Mouse (Mus musculus) urinary bladder, adult 18-20 months (tissue): ENCODE measurements around the gene Mrpl52.
A peak's percentile ranks its signal among the peaks of the same experiment; 100 is the strongest.

ENCODE experiments used
- DNase-seq, 2 experiments: peaks; one replicate each; pipeline ENCODE4 v3.0.0; 2022; ENCODE audit warnings: low spot score in 2 of 2, mixed read lengths in 2 of 2

Gene Mrpl52

DNA sequence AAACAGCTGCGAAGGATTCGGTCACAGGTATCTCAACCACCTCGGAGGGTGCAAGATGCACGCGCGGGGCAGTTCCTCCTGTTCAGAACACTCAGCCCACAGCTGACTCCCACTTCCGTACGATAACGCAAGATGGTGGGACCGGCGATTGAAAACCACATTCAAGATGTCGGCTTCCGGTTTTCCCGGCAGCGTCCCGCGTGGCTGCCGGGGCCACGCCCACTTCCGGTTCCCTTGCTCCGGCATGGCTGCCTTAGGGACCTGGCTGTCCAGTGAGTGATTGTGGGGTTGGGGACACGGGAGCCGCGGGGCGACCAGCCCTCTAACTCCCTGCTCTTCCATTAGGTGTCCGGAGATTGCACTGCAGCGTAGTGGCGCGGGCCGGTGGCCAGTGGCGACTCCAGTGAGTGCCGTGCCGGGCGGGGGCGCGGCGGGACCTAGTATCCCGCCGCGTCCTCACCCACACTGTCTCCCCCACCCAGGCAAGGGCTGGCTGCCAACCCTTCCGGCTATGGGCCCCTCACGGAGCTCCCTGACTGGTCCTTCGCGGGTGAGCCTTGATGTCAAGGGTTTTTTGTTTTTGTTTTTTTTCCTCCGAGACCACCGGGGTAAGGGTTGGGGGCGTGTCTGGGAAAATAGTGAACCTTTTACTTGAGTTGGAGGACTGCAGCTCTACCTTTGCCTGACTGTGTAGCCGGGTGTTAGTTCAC, at the start of gene Mrpl52:
Gene Mrpl52, plus strand, starts transcription at position 221 of the 710 bp plus-strand sequence.
- peak; percentile 85 to 90 for DNase-seq

DNA sequence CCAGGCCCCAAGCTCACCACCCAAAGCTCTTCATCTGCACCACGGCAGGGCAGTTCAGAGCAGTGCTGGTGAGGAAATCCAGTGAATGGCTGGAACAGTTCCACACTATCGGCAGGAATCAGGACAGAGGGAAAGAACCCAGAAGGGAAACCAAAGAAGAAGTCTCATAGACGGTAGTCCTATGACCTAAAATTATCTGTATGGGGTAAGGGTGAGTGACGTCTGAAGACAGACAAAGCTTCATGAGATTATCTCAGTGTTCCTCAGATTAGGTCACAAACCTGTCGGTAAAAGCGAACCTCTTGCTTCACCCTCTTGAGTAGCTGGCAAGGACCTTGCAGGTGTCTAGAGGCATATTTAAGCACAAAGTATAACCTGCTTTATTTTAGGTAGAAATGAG, 49.5 kb upstream of the Mrpl52 start:
- DNase-seq = no peak

DNA sequence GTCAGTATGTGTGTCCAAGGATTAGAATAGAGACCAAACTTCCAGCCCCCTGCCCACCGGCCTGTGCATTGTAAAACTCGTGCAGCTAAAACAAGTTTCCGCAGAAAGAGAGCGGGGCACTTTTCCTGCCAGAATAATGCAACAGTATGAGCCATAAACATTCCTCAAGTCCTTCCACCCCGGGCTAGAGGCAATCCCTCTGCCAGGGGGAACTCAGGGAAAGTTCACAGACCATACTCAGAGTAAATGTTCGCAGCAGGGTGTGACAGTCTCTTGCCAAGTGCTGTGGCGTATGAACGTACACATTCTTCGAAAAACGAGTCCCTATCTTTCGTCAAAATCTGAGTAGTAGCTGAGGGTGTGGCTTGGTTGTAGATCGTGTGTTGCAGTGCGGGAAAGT, 47.1 kb upstream of the Mrpl52 start:
- DNase-seq = no peak

DNA sequence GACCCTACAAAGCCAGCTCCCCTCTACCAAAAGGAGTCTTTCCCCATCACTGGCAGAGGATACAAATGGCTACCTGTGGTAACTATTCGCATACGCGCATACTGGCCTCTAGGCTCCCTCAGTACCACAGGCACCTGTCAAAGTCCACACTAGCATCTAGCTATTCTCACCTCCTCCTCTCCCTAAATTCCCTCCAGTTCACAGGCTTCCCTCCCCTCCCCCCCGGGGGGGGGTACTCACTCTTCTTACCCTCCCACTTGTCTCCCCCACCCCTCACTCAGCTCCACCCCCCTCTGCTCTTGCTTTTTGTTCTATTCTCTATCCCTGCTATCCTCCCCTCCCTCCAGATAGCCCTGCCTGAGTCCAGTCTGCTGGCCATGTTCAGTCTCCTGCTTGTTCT, 46.1 kb upstream of the Mrpl52 start:
- no peak for DNase-seq

DNA sequence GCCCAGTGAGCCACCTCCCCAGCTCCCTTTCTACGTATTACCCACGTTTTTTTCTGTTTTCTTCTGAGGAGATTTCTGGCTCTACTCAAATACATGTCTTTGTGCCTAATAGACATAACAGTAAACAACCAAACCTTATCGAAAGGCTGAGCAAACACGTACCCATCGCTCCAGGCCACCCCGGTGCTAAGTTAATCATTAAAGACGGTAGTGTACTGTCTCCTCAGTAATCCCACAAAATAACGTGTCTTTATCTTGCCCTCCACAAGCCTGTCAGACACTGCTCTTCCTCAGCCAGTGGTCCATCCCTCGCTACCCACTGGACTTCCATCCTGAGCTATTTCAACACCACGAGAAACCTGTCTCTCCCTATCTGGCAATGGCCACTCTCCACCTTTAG, 44.9 kb upstream of the Mrpl52 start:
- no peak for DNase-seq

DNA sequence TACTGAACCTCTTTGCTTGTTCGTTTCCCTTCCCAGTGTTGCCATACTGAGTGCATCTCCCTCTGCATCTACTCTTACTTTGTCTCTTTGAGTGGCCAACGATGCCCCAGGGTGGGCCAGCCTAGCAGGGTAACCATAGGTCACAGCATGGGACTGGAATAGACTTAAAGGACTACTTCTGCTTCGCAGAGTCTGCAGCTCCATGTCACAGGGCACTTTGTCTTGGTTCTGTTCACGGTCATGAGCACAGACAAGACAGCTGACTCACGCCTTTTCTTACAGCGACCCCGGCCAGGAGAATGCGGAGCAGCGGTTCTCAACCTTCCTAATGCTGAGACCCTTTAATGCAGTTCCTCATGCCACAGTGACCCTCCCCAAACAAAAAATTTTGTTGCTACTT, 44.1 kb upstream of the Mrpl52 start:
- no peak for DNase-seq

DNA sequence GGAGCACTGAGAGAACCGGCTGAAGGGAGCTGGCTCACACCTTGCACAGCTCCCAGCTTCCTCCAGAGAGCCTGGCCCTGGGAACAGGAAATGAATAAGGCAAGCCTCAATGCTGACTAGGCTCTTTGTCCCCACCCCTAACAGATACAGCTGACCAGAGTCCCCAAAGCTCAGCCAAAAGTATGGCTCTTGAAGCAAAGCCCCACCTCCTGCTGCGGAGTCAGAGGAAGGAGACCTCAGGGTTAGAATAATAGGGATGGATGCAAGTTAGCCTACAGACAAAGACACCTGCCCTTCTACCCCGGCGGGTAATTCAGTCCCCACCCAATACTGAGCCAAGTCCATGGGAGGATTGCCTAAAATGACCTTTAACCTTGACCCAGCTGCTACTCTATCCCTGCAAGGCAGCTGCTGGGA, 43.3 kb upstream of the Mrpl52 start:
- DNase-seq = no peak

DNA sequence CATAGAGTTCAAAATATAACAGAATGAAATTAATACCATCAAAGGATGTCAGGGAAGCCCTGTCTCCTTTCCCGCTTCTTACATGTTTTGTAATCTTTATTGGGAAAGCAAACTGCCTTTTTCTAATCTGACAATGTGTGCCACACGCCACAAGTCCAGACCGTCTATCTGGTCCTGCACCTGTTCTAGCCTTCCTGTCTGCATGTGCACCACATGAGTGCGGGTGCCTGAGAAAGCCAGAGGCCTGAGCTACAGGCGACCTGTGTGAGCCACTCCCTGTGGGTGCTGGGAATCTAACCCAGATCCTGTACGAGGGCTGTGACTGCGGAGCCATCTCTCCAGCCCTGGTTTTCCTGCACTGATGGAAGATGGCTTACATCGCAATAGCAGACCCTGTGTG, 42.3 kb upstream of the Mrpl52 start:
- DNase-seq = no peak

DNA sequence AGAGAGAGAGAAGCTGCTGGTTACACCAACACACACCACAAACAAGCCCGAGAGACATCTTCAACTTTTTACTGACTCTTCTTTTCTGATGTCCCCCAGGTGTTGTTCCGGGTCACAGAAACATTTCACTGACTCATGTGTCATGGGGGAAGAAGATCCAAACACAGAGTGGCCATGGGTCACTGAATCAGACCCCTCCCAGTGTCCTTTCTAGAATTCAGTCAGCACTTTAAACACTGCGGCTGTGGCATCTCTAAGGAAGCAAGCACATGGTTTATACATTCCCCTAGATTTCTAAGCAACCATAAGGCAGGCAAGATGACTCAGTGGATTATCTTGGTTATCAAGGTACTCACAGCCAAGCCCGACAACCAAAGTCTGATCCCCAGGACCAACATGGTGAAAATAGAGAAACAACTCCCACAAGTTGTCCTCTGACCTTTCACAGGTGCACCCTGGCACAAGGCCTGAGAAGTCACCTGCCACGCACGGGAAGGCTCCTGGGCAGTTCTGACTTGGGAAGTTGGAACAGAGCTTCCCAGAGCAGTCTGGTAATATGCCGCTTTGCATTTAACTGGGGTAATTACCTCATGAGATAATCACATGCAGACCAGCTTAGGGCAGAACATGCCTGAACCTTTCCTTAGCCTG, 40.6 kb upstream of the Mrpl52 start:
- DNase-seq = no peak

DNA sequence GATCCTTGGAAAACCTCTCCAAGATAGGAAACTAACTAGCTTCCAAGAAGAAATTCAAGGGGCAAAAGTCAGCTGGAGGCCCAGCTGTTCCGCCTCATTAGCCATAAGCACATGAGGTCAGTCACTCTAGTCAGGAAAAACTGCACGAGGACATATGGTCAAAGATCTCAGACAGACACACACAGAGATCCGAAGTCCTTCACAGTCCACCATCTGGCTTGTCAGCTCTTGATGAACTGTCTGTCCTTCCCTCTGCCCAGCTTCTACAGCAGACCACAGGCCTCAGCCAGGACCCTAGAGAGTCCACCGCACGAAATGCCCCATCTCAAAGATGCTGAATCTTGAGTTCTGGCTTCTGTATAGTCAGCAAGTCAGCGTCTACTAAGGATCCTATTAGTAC, 39.2 kb upstream of the Mrpl52 start:
- DNase-seq = no peak

DNA sequence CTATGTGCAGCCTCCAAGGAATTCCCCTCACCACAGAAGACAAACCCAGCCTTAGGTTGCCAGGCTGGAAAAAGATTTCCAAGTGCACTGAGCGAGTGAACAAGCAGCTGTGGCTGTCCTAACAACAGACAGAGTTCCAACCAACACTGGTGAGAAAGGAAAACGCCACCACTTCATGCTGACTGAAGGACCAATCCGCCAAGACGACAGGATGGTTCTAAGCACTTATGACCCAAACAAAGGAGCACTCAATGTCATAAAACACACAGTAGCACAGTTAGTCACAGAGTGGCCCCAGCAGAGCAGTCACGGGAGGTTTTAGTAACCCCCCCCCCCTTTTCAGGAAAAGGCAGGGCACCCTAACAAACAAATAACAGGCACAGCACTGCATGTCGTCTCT, 35.9 kb upstream of the Mrpl52 start:
- no peak for DNase-seq

DNA sequence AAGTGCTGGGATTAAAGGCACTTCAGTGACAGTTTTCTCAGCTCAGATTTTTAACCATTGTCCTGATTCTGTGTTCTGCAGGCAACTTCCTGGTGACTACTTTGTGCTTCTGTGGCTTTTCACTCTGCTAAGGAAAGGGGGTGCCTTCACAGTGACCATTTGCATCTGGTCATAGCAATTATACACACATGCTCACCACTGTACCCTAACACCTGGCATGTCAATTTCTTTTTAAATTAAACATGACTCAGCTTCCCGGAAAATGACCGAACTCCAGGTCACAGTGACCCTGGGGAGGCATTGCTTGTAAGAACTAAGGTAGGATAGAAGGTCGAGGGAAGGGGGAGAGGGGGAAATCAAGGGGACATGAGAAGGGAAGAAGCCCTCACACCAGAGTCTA, 32.9 kb upstream of the Mrpl52 start:
- no peak for DNase-seq

DNA sequence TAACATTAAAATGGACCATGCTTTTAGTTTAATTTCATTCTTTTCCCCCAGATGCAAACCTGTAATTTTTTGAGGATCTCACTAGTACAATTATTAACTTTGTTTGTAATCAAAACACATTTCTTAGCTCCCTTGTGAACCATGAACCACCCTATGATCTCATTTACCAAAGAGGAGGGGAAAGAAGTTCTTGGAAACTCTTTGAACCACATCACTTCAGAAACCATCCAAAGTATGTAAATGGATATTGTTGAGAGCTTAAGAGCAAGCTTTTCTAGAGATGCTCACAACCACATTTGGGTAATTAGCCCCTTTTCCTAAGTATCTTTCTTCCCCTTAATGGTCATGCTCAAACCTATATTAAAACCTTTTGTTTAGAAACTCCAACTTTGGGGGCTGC, 32.4 kb upstream of the Mrpl52 start:
- no peak for DNase-seq

DNA sequence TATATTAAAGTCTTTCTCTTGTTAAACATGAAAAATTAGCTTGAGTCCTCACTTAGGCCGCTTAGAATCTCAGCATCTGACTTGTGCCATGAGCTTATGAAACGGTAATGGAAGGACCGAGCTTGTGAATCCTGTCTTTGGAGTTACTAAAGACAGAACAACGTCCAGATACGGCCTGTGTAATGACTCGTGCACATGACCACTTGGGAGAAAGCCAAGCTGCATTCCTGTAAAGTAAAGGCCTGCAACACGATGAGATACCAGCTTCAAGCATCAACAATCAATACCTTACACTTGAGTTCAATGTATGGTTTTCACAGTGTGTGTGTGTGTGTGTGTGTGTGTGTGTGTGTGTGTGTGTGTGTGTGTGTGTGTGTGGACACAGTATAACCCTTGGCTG, 30.0 kb upstream of the Mrpl52 start:
- no peak for DNase-seq

DNA sequence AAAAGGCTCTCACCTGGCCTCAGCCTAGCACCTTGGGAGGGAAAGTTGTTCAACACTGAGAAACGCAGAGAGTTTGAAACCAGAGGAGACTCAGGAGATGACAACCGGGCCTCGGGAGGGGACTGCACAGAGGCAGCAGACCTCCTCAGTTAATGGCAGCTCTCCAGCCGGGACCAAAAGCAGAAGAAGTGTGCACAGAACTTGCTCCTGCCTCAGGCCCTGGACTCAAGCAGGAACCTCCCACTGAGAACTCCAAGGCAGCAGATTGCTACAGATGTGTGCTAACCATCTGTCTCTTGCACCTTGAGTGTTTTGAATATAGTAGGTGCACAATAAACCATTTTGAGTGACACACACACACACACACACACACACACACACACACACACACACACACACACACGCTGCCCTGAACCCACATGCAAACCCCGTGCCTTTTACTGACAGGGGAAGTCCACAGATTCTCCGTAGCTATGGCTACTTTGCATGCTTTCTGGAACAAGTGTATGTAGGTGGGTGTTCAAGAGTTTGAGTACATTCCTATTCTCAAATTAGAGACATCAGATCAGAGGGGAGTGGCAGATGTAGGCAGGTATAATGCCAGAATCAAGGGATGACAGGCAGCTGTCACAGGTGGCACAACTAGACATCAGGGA, 28.7 kb upstream of the Mrpl52 start:
- no peak for DNase-seq

DNA sequence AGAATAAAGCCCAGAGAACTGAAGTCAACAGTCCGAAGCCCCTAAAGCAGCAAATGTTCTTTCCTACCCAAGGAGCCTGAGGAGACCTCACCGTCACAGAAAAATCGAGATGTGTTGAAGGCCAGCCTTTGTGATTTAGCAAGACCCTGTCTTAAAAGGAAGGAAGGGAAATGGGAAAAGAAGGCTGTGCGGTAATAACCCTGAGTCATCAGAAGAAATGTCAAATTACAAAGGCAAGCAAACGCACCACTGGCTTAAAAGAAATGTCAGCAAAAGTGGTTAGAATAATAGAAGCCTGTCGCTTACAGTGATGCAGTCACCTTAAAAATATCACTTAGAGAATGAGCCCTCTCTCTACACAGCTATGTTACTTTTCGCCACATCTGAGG, 28.2 kb upstream of the Mrpl52 start:
- DNase-seq = no peak

DNA sequence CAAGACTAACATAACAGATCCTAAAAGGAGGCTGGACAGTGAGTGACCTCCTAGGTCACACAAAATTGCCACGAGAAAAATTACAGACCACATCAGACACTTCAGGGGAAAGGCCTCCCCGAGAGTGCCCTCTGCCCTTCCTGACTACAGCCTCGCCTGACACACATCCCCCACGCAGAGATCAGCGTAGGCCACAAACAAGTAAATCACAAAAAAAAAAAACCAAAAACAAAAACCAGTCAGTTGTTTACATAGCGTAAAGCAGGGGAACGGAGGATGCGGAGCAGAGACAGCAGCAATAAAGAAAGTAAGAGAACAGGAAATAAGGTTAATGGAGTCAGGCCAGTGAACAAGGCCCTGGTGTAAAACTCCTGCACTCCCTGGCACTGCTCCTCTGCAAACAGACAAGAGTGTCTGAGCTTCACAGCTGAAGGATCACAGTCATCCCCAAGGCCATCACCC, 27.8 kb upstream of the Mrpl52 start:
- DNase-seq = no peak

DNA sequence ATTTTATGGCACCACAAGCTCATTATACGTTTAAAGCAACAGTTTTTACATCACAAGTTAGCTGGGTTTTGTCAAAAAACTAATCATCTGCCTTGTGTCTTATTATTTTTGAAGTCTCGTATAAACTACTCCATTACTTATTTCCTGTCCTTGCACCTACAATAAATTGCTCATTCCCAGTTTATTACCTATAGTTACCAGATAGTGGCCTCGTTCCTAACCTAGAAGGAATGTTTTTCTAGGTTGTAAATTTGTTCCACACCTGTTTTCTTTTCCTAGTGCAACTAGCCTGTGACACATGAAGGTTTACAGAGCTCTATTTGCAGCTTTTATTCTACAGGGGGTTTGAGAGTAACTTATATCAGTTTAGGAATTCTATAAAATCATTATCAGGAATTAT, 25.0 kb upstream of the Mrpl52 start:
- DNase-seq = no peak

DNA sequence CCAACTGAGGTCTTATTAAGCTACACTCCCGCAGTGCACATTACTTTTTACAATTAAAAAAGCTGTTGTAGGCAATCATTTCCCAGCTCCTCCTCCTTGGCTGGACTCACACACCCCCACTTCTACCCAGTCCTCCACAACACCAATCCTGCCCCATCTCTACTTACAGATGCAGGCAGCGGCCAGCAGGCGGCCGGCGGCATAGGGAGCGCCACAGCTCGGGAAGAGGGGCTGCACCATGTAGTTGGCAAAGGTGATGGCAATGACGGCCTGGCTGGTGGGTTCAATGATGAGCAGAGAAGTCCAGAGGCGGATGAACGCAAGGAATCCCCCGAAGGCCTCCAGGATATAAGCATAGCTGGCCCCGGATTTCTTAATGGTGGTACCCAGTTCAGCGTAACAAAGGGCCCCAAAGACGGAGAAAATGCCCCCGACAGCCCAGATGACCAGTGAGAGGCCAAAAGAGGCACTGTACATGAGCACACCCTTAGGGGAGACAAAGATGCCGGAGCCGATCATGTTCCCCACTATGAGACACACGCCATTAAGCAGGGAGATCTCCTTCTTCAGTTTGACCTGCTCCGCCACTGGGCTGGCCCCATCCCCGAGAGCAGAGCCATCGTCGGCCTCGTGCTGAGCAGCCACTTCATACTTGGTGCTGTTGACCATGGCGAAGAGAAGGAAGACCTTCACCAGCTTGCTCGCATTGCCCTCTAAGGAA, 18.2 kb upstream of the Mrpl52 start:
- no peak for DNase-seq

DNA sequence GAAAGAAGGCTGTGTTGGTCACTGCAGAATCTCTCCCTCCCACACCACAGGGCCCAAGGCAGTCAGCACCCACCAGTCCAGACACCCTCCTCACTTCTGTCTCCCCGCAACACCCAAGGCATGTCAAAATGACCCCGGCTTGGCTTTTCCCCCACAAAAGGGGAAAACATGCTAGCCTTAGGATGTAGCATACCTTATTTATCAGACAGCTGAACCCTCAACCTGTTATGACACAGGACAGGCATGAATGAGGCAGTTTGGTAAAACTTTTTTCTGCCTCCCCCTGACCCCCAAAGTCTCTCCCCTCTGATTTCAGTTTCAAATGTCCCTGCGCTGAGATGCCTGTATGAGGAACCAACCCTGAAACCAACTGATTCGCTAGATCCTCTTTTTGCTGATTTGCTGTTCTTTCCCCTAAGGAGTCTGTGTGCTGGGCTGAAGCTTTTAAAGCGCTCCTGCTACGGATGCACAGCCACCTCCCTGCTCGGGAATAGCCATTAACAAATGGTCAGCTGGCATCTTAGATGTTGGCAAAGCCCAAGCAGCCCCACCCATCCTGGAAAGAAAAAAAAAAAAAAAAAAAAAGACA, 17.6 kb upstream of the Mrpl52 start:
- no peak for DNase-seq

DNA sequence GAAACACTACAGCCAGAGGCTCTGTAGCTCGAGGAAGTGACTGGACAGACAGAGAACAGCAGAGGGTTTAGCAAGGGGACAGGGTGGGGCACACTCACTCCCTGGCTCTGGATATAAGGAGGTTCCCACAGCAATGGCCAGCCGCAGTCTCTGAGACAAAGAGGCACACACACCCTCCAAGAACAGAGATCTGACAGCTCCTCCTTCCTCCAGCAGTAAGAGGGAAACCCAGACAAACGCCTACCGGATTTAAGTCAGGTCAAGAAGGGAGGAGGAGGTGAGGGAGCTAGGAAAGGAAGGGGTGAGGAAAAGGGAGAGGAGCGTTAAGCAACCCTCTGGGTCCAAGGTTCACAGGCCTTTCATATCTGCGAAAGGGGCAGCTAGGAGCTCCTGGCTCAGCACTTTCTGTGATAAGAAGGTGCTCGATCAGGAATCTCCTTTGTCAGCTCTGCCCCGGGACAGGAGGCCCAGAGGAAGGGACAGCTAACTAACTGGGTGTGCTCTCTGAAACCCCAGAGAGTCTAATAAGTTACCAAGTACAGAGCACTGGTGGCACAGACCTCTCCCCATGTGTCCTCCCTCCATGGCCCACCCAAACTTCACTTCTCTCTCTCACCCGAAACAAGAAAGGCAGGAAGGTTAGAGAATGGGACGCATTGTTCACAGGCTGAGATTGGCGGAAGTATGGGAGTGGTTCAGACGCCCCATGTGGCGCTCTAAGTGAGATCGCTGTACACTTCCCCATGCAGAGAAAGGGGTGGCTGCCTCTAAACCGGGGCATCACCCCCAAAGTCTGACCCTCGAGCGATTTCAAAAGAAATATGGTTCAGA, 16.5 kb upstream of the Mrpl52 start:
- peak in 1 of 2 experiments; percentile 24 for DNase-seq
